Mouse (Mus musculus) testis, postnatal 14 days (tissue): ENCODE results near the gene Pnmal2.

Experiments
- DNase-seq: peaks from one replicate; pipeline ENCODE4 v3.0.0; 2021; ENCODE audit warnings: low spot score

Gene Pnmal2

GRCm38 (mm10) chr7:16944061-16944807 is at the start of gene Pnmal2:
Gene Pnmal2, plus strand, starts transcription at chr7:16944682.
- DNase-seq = peak; percentile 86

- DNase-seq = peak; percentile 70
Measured at GRCm38 (mm10) chr7:16895000-16895399, 49.5 kb upstream of the Pnmal2 start.

- DNase-seq = no peak
Measured at GRCm38 (mm10) chr7:16895511-16895910, 49.0 kb upstream of the Pnmal2 start.

- DNase-seq = no peak
Measured at GRCm38 (mm10) chr7:16900526-16900925, 44.0 kb upstream of the Pnmal2 start.

- DNase-seq = no peak
Measured at GRCm38 (mm10) chr7:16903439-16903955, 41.0 kb upstream of the Pnmal2 start.

GRCm38 (mm10) chr7:16904120-16904675 is 40.3 kb upstream of the Pnmal2 start:
- DNase-seq = no peak

GRCm38 (mm10) chr7:16905491-16906021 is 38.9 kb upstream of the Pnmal2 start:
- DNase-seq = peak; percentile 26

- DNase-seq = no peak
Measured at GRCm38 (mm10) chr7:16906281-16906680, 38.2 kb upstream of the Pnmal2 start, which contains the start of gene Ptgir. Gene Ptgir, plus strand, starts transcription at chr7:16906490.

- no peak for DNase-seq
Measured at GRCm38 (mm10) chr7:16906889-16907559, 37.5 kb upstream of the Pnmal2 start.

- no peak for DNase-seq
Measured at GRCm38 (mm10) chr7:16907842-16908241, 36.6 kb upstream of the Pnmal2 start.

GRCm38 (mm10) chr7:16908367-16908766 is 36.1 kb upstream of the Pnmal2 start:
- DNase-seq = no peak

- DNase-seq = no peak
Measured at GRCm38 (mm10) chr7:16908859-16909258, 35.6 kb upstream of the Pnmal2 start.

GRCm38 (mm10) chr7:16909909-16910308 is 34.6 kb upstream of the Pnmal2 start:
- DNase-seq = no peak

GRCm38 (mm10) chr7:16911904-16912303 is 32.6 kb upstream of the Pnmal2 start:
- no peak for DNase-seq

- no peak for DNase-seq
Measured at GRCm38 (mm10) chr7:16912360-16912759, 32.1 kb upstream of the Pnmal2 start.

GRCm38 (mm10) chr7:16913806-16914452 is 30.6 kb upstream of the Pnmal2 start:
- peak; percentile 35 for DNase-seq

- no peak for DNase-seq
Measured at GRCm38 (mm10) chr7:16914453-16915343, 29.8 kb upstream of the Pnmal2 start.

- DNase-seq = no peak
Measured at GRCm38 (mm10) chr7:16915461-16916340, 28.8 kb upstream of the Pnmal2 start.

GRCm38 (mm10) chr7:16916342-16917265 is 27.9 kb upstream of the Pnmal2 start:
- DNase-seq = no peak
